8 mouse cellular contexts compared by ENCODE assay signal in genomic region chr2:3118203-3118941, GRCm38 (mm10). TPM values are rescaled to one million over a fixed set of nuclear protein-coding genes. Genes with fewer than 3 reads are reported as not detected.
DNase-seq lines count a peak whose midpoint lies in the region; ATAC-seq and TF ChIP-seq lines count a peak whose summit lies in the region.

No protein-coding gene starts in this region.

- no peaks in the 10 kb centered on the region for H3K36me3 ChIP-seq in E14TG2a.4 (ENCODE audit: insufficient read depth, low read length)
- no peaks in the 10 kb centered on the region for H3K36me3 ChIP-seq in forebrain, postnatal 0 days (ENCODE audit: insufficient read depth)

- intact Hi-C loops in heart, postnatal 36 days (cut with DNase I) = loop anchor here (1.0 to 10.0 kb wide), 6 partner anchors 29 to 296 kb away; partner anchors contain the start of gene Rpp38

- H3K9ac ChIP-seq in forebrain, postnatal 0 days = peak overlapping the region; percentile 90

- peak overlapping the region; percentile 64 for H3K4me2 ChIP-seq in forebrain, postnatal 0 days (ENCODE audit: low read depth)

- peak overlapping the region; percentile 90 for H3K4me3 ChIP-seq in E14TG2a.4 (replicated peaks; ENCODE audit: low read length)
- H3K4me3 ChIP-seq in forebrain, postnatal 0 days (ENCODE audit: low read depth, low read length) = peak overlapping the region; percentile 89
- H3K4me3 ChIP-seq in layer of hippocampus, adult 2 months = peak overlapping the region; percentile 85

- no peak for TF ChIP-seq CTCF in E14TG2a.4 (conservative IDR thresholded peaks at IDR 0.05; ENCODE audit: low read length)
- TF ChIP-seq CTCF in forebrain, postnatal 0 days (IDR thresholded peaks at IDR 0.05; ENCODE audit: low read depth) = peak; percentile 87
- peak; percentile 86 for TF ChIP-seq CTCF in layer of hippocampus, adult 2 months (conservative IDR thresholded peaks at IDR 0.05)

- ATAC-seq in forebrain, postnatal 0 days = peak; percentile 95

- H3K27ac ChIP-seq in forebrain, postnatal 0 days (ENCODE audit: low read depth, low read length) = peak overlapping the region; percentile 90
- H3K27ac ChIP-seq in layer of hippocampus, adult 2 months = peak overlapping the region; percentile 98

- no peaks in the 10 kb centered on the region for H3K9me3 ChIP-seq in E14TG2a.4 (ENCODE audit: low read length)
- no peaks in the 10 kb centered on the region for H3K9me3 ChIP-seq in forebrain, postnatal 0 days (ENCODE audit: low read length)

- H3K27me3 ChIP-seq in E14TG2a.4 (ENCODE audit: insufficient read depth, low read length) = peaks cover 31% of the 10 kb centered on the region
- no peaks in the 10 kb centered on the region for H3K27me3 ChIP-seq in forebrain, postnatal 0 days (ENCODE audit: insufficient read depth, low read length)

- peak; percentile 83 for DNase-seq in cerebellum, adult 11-12 months
- peak; percentile 91 for DNase-seq in forebrain, postnatal 0 days
- DNase-seq in heart, postnatal 36 days = peak; percentile 90
- DNase-seq in layer of hippocampus, adult 2 months (ENCODE audit: low spot score in 2 of 2) = peak; percentile 83 to 93
- DNase-seq in lung, adult 18-20 months = peak; percentile 81 to 87
- DNase-seq in ovary, adult 18-20 months (ENCODE audit: low spot score) = peak; percentile 79
- DNase-seq in thymus, postnatal 14 days = peak; percentile 81

- under 1% methylated on average over 79 of the region's 93 CpGs for WGBS in forebrain, postnatal 0 days

- peaks cover 7% of the 10 kb centered on the region; the same call in 1 of the 2 replicates for H3K4me1 ChIP-seq in E14TG2a.4 (replicated peaks; ENCODE audit: low read depth, low read length)
- peaks cover 7% of the 10 kb centered on the region for H3K4me1 ChIP-seq in forebrain, postnatal 0 days (ENCODE audit: insufficient read depth)

RNA-seq across cellular contexts. Expression of gene Fam171a1, which starts 4.3 kb away (rescaled TPM):
- total RNA-seq in forebrain, postnatal 0 days (2014; rRNA removed) = 43.7 and 53.5 TPM in 2 replicates
- polyA plus RNA-seq in forebrain, postnatal 0 days (2015; fragmentation: Nextera tagmentation; extraction: Ambion mirVana) = 21.7 and 32.1 TPM in 2 replicates
- total RNA-seq in heart, postnatal 36 days (2021) = 10 to 100 TPM; 15.4 to 17.9 TPM
- 10 to 100 TPM; 72.1 to 73.2 TPM for total RNA-seq in layer of hippocampus, adult 2 months (2021)

Comparison
In these comparisons a context has a peak if more than half of its experiments do, and no peak if none do; other contexts are left out.
1. Peak in every context shown above with its lines: DNase-seq, ATAC-seq, H3K4me3 ChIP-seq and H3K27ac ChIP-seq.